Mouse (Mus musculus) kidney, adult 2 months (tissue): Measurements from ENCODE around the gene Pkd1l2.

Experiments used
- CTCF ChIP-seq: fragments of 200-500 bp; conservative IDR thresholded peaks from 2 replicates; pipeline ENCODE4 v1.5.1; 2011; ENCODE audit warnings: low read depth, mild to moderate bottlenecking, control low read depth, low read length, moderate library complexity, mixed read lengths; ENCODE audit not compliant: insufficient read depth, insufficient read length
- POLR2A ChIP-seq: fragments of 200-500 bp; IDR thresholded peaks from one replicate; pipeline ENCODE4 v1.6.1; 2011; ENCODE audit warnings: low read depth, low read length, control low read depth

DNA sequence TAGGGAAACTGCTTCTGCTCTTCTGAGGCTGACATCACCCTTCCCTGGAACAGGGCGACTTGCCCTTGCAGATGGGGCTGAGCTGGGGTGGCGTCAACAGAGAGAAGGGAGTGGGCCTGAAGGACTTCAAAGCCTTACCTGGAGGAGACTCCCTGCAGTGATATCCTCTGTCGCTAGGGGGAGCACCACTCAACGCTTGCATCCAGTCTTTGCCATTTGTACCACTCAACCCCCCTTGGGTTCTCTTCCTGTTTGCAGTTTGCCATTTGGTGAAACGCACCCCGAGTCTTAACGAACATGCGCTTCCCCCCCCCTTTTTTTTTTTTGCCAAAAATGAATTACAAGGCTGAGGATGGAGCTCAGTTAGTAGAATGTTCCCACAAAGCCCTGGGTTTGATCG, 25.3 kb upstream of the Pkd1l2 start:
- peak; percentile 88 for TF ChIP-seq CTCF
- TF ChIP-seq POLR2A, result no peak
